Mouse (Mus musculus) B cell, adult 2 months (primary cell): ENCODE measurements around the gene Mrps5.
"Not testable (repeated sequence)": the region's sequence is repeated elsewhere in the genome, so short reads cannot be mapped to it uniquely, and the experiment has no call there.

ENCODE experiments used
- DNase-seq, 2 experiments: peaks; one replicate each; pipeline ENCODE4 v3.0.0; 2022

Mrps5 gene

GRCm38 (mm10) chr2:127586694-127587513 is at the start of gene Mrps5, which contains the start of gene Zfp661:
Gene Mrps5, plus strand, starts transcription at chr2:127587222.
Gene Zfp661, minus strand, starts transcription at chr2:127587094.
- peak; percentile 92 to 93 for DNase-seq

DNA sequence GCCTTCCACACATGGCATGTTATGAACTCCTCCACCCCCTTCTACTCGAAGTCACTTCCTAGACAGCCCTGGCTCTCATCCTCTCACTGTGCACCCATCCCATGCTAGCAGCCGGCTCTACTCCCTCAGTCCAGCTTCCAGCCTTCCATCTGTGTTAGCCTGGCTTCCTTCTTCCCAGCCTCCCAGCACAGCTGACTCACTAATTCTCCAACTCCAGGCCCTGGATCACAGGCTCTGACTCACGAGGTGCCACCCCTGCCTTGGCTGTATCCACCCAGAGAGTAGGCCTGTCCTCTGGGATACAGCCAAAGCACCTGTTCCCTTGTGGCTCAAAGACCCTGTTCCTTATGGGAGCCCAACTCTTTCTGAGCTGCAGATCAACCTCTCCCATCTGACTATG is 49.5 kb upstream of the Mrps5 start:
- DNase-seq = no peak

- no peak for DNase-seq
These were observed 47.5 kb upstream of the Mrps5 start for GRCm38 (mm10) chr2:127539494-127539893.

- no peak for DNase-seq
These were observed 45.8 kb upstream of the Mrps5 start, which contains the start of gene Prom2 for GRCm38 (mm10) chr2:127541185-127541584. Gene Prom2, minus strand, starts transcription at chr2:127541467.

DNA sequence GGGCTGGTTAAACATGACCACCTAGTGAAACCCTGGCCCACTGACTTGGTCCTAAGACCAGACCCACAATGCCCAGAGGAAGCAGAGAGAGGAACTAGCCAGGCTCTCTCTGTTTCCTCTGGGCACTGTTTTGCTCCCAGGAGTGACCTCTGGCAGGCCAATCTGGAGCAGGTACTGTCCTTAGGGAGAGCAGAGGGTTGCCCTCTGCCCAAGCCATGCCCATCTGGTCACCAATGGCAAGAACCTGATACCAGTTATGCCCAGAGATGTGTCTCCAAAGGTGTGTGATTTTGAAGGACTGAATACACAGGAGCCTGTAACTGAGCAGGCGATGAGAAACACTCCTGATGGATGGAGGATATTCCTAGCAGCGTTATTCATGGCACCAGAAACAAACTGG is 45.3 kb upstream of the Mrps5 start:
- DNase-seq = no peak

DNA sequence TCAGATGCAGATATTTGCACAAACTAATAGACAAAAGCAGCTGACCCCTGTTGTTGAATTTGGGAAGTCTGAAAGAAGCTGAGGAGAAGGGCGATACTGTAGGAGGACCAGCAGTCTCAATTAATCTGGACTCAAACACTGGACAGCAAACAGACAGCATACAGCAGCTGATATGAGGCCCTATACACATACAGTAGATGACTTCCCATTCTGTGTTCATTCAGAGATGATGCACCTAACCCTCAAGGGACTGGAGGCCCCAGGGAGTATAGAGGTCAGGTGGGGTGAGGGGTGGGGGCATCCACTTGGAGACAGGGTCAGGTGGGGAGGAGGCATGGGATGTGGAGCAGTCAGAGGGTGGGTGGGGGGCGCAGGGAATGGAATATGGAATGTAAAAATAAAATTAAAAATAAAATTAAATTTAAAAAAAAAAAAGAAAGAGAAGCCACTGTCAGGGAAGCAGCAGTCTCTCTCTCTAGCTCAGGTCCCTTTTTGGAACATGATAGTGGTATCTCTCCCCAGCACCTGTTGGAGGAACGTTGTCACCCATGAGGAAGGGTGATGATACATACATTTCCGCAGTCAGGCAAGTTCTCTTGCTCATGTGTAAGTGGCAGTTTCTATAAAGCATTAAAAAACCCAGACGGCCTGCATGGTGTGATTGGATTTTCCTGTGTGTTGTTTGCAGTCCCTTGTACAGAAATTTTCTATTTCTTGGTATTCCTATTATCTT is 38.5 kb upstream of the Mrps5 start:
- DNase-seq = no peak

DNA sequence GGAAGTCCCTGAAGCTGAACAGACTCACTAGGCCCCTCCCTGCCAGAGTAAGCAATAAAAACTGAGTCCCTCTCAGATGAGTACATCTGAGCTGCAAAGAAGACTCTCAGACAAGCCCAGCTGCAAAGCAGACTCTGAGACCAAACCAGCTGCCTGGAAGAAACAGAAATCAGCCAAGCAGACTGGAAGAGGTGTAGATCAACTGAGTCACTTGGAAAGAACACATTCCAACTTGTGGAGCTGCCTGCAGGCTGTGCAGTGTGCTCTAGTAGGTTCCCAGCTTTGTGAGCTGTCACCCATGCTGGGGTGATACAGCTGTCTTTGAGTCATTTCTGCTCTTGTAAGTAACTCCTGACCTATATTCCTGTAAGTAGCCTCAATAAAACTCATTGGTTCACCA is 37.3 kb upstream of the Mrps5 start:
- no peak for DNase-seq

DNA sequence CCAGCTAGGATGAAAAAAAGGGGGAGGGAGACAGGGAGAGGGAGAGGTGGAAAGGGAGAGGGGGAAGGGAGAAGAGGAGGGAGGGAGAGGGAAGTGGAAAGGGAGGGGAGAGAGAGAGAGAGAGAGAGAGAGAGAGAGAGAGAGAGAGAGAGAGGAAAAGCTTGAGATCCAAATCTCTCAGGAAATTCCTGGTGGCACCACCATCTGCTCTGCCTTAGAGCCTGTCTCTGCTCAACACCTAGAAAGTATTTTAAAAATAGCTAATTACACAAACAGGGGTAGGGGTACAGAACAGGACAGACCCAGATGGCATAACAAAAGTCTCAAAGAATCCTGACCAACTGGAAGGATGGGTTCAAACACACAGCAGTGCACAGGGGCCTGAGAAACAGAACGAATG is 36.6 kb upstream of the Mrps5 start:
- no peak for DNase-seq

DNA sequence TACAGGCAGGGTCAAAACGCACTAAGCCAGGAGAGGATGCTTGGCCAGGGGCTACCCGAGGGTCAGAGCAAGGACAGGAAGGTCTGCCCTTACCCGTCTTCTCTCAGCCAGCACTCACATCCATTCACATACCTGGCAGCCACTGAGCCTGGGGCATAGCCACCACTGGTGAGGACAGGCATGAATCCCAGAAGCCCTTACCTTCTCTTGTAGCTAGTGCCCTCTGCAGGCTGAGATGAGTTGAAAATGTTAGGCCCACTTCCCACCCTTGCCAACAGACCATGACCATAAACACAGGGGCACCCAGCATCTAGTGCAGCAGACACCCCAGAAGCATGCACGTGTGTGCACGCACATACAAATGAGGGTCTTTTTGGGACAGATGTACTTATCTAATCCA is 35.9 kb upstream of the Mrps5 start:
- no peak for DNase-seq

DNA sequence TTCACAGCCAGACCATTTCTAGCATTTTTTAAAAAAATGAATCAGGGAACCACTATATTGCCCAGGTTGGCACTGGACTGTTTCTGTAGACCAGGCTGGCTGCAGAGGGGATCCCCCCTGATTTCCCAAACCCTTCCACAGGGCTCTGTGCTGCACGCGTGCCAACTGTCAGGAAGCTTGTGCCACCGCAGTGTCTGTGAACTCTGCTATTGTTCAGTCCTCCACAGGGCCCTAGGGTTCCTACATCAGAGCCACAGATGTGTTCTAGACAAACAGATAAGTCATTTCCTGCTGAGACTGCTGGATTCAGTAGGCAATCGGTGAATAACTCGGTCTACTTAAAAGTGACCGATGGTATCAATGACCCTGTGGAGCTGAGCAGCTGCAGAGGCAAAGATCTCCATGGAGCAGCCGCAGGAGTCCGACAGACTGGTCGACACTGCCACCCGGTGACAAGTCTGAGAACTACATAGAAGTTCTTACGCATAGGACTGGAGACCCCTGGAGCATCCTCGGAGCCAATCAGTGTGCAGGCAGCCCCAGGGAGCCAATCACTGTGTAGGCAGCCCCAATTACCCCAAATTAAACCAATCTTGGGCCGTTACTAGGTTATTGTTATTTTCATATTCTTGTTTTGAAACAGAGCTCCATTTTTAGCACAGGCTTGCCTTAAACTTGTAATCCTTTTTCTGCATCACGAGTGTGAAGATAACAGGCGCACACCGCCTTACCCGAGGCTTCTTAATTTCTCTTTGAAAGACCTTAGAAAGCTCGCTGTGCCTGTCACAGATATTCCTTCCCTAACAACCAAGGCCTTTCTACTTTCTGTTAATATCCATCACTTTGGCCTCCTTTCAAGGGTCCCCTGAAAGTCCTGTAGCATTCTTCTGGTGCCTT is 27.7 kb upstream of the Mrps5 start:
- peak; percentile 61 to 66 for DNase-seq

GRCm38 (mm10) chr2:127573322-127573721 is 13.7 kb upstream of the Mrps5 start:
- no peak for DNase-seq

DNA sequence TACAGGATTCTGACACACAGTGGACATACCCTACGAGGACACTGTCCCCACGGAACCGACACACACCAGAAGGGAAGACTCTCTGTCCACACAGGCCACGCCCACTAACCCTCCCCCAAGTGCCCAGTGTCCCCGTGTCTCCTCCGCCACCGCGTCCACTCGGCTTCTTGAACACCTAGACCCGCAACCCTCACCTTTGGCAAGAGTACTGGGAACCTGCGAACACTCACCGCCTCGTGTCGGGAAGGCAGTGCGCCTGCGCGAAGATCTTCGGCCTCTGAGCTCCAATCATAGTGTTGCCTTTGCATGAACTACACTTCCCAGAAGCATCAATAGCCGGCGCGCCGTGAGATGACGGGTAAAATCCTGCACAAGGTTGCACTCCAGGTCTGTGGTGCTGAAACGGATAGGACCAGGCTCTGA is 2.6 kb upstream of the Mrps5 start:
- peak; percentile 87 to 89 for DNase-seq

- no peak for DNase-seq
These were observed 457 bp downstream of the Mrps5 start for GRCm38 (mm10) chr2:127587514-127587844.

- DNase-seq = no peak
These were observed 1.9 kb downstream of the Mrps5 start for GRCm38 (mm10) chr2:127588897-127589296.

DNA sequence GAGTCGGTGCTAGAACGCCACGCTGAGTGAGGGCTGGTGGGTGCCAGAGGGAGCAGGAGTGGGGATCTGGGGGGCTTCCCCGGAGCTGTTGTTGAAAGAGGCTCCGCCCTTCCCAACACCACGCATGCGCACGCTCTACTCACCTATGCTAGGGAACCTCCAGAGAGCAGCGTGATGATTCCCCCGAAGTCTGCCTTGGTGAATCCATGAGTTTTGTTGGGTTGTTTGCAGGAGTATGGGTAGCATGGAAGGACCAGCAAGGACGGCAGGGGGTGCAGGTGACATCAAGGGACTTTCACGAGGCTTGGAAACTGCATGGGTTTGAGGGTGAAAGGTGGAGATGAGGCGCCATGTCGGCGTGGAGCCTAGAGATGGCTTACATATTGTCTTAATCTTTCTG is 3.2 kb downstream of the Mrps5 start:
- peak; percentile 42 to 46 for DNase-seq

- DNase-seq = peak in 1 of 2 experiments; percentile 10
These were observed 3.8 kb downstream of the Mrps5 start for GRCm38 (mm10) chr2:127590840-127591239.

DNA sequence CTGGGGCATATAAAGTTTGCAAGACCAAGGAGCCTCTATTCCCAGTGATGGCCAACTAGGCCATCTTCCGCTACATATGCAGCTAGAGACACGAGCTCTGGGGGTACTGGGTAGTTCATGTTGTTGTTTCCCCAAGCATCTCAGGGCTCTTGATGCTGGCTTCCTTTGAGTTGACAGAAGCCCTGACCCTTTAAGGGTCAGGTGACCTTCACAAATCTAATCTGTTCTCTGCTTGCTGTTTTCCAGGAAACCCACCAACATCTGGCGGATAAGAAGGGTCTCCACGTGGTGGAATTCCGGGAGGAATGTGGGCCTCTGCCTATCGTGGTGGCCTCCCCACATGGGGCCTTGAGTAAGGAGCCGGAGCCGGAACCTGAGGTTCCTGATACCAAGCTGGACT is 16.4 kb downstream of the Mrps5 start:
- DNase-seq = not testable (repeated sequence)

DNA sequence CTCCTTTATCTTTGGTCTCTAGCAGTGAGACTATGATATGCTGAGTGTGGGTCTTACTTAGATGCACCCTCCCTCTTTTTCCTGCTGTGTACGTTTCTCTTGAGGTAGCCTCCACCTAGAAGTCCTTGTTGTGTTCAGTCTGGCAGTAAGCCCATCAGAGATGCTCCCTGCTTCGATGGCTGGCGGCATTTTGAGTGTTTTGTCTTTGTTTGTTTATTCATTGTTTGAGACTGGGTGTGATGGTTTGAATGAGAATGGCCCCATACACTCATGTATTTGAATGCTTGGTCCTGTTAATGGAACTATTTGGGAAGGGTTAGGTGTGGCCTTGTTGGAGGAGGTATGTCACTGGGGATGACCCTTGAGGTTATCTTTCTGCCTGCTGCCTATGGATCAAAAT is 18.2 kb downstream of the Mrps5 start:
- DNase-seq = no peak

GRCm38 (mm10) chr2:127608234-127608633 is 21.2 kb downstream of the Mrps5 start:
- DNase-seq = no peak

- no peak for DNase-seq
These were observed 22.0 kb downstream of the Mrps5 start for GRCm38 (mm10) chr2:127608986-127609385.

GRCm38 (mm10) chr2:127611386-127611785 is 24.4 kb downstream of the Mrps5 start:
- DNase-seq = no peak

DNA sequence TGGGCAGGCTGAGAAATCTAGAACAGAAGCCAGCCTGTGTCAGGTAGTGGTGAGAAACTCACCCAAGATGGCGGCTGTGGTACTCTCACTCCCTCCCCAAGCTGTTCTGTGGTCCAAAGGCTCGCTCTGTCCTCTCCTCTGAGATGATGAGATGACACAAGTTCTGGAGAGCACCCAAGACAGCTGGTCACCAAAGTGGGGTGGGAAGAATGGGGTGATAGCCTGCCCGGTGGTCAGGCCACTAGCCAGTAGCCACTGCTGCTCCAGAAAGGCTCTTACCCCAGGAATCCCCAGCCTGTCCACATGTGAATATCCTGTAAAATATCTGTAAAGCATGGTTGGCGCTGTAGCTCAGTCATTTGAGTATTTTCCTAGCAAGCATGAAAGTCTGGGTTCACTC is 25.3 kb downstream of the Mrps5 start:
- no peak for DNase-seq

- DNase-seq = no peak
These were observed 32.3 kb downstream of the Mrps5 start for GRCm38 (mm10) chr2:127619311-127619710.
